Mouse (Mus musculus): ENCODE measurements around the gene Sncg. TPM values are rescaled to one million over a fixed set of nuclear protein-coding genes. Genes with fewer than 3 reads are reported as not detected.

Sncg gene
- polyA plus RNA-seq, 1 experiment from 2014 or later: 3.2 TPM

DNA sequence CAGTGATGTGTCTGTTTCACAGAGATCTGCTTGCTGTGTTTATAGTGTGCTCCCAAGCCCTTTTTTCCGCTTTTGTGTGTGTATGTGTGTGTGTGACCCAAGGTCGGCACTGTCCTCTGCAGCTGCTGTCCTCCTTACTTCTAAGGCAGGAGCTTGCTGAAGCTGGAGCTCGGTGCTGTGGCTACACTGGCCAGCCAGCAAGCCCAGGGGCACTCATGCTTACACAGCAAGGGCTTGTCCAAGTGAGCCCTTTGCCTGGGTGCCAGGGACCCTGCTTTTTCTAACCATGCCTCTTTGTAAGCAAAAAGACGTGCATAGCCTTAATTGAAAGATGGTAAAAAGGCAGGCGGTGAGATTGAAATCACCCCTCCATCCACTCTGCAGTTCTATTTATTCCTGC, 42.1 kb downstream of the Sncg start:
- Histone ChIP-seq H3K4me3 (no peak overlapping the region), H3K4me2 (no peak overlapping the region), H3K27me3 (replicated peaks) (no peaks in the 10 kb centered on the region), H3K27ac (replicated peaks) (no peak overlapping the region), H3K36me3 (peaks cover 94% of the 10 kb centered on the region), H3K4me1 (no peaks in the 10 kb centered on the region), H3K9me3 (no peaks in the 10 kb centered on the region), H3K9ac (no peak overlapping the region)
- no peak for ATAC-seq (ENCODE audit: extremely low read depth, insufficient number of reproducible peaks, low FRiP score, low TSS enrichment)
- whole genome bisulfite sequencing: 84% methylated on average over 5 of the region's 5 CpGs

DNA sequence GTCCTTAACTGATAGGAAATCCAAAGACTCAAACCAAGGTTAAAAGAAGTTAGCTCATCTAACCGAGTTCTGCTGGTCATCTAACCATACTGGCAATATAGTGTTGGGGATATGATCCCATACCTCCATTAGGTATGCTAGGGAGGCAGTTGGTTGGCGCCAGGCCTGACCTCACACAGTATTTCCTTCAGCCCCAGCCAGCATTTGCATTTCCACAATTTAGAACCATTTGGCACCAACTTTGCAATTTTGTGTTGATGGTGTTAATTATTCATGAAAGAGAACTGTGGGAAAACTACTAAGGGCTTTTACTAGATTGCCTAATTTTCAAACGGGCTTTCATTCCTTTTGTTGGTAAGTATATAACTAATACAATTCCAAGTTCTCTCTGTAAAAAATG, 42.7 kb downstream of the Sncg start:
- Histone ChIP-seq H3K27me3 (replicated peaks) (no peaks in the 10 kb centered on the region), H3K4me3 (no peak overlapping the region), H3K4me1 (no peaks in the 10 kb centered on the region), H3K27ac (replicated peaks) (no peak overlapping the region), H3K36me3 (peaks cover 91% of the 10 kb centered on the region), H3K9ac (no peak overlapping the region), H3K4me2 (no peak overlapping the region), H3K9me3 (no peaks in the 10 kb centered on the region)
- ATAC-seq (ENCODE audit: extremely low read depth, insufficient number of reproducible peaks, low FRiP score, low TSS enrichment): no peak
- WGBS: 85% methylated on average over 3 of the region's 3 CpGs

DNA sequence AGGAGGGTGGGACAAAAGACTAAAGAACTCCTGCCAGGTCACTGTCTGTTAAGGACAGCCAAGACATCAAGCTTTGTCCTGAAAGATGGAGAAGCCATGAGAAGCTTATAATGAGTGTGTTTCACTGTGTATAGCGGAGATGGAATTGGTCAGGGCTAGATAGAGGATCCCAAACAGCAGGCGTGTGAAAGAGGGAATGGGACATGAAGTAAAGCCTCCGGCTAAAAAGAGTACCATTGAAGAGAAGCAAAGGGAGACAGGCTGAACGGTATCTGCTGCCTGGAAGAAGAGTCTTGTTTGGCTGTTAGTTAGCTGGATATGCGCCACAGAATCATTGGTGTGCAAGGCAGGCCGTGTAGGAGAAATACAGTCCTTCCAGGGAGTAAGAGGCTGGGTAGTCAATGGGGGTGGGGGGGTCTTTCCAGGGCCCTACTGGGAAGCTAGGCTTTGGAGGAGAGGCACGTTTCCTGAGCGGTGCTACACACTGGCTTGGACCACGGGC, 43.9 kb downstream of the Sncg start:
- Histone ChIP-seq H3K4me3 (no peak overlapping the region), H3K4me1 (no peaks in the 10 kb centered on the region), H3K4me2 (no peak overlapping the region), H3K27me3 (replicated peaks) (no peaks in the 10 kb centered on the region), H3K36me3 (peaks cover 90% of the 10 kb centered on the region), H3K27ac (replicated peaks) (no peak overlapping the region), H3K9me3 (no peaks in the 10 kb centered on the region), H3K9ac (no peak overlapping the region)
- no peak for ATAC-seq (ENCODE audit: extremely low read depth, insufficient number of reproducible peaks, low FRiP score, low TSS enrichment)
- whole genome bisulfite sequencing: 89% methylated on average over 9 of the region's 9 CpGs

DNA sequence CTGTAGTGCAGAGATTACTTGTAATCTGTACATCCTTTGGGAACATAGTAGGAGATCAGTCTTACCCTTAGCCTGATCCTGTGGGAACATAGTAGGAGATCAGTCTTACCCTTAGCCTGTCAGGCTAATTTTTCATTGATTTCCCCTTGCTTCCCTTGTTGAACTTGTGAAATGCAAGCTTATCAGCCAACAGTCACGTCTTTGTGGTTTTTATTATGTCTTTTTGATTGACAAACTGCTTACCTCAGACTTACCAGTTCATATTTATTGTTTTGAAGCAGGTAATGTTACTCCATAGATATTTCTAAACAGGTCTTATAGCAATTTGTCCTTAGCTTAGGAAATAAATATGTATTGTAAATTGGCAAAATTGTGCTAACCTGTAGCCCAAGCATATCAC, 47.0 kb downstream of the Sncg start:
- Histone ChIP-seq H3K36me3 (peaks cover 87% of the 10 kb centered on the region), H3K27me3 (replicated peaks) (no peaks in the 10 kb centered on the region), H3K4me1 (no peaks in the 10 kb centered on the region), H3K4me3 (no peak overlapping the region), H3K4me2 (no peak overlapping the region), H3K9me3 (no peaks in the 10 kb centered on the region), H3K27ac (replicated peaks) (no peak overlapping the region), H3K9ac (no peak overlapping the region)
- 70% methylated on average over 1 of the region's 1 CpGs for WGBS
- ATAC-seq (ENCODE audit: extremely low read depth, insufficient number of reproducible peaks, low FRiP score, low TSS enrichment): no peak

DNA sequence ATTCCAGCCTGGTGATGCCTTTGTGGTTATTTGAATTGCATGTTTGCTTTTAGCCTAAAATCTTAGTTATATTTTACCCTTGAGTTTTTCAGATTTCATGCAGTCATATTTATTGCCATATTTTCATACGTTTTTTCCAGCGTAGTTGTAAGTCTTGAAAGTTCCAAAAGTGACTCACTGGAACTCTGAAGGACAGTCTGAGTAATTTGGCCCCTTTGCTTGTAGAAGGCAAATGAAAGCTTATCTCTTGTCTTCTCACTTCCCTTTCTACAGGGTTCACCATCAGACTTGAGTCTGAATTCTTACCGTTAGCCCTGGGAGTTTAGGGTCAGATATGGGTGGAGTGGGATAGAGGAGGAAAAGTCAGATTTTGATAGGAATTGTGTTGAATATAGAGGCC, 48.0 kb downstream of the Sncg start:
- no peak overlapping the region for H3K27ac ChIP-seq (replicated peaks)

DNA sequence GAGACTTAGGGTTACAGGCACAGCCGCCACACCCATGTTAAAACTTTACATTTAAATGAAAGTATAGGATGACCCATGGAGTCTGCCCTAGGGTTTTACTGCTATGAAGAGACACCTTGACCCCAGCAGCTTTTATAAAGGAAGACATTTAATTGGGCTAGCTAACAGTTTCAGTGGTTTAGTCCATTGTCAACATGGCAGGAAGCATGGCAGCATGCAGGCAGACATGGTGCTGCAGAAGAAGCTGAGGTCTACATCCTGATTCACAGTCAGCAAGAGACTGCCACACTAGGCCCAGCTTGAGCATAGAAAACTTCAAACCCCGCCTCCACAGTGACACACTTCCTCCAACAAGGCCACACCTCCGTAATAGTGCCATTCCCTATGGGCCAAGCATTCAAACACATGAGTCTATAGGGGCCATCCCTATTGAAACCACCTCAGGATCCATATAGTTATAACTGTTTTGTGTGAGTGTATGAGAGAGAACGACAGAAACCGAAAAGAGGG, 51.0 kb downstream of the Sncg start:
- H3K36me3 ChIP-seq: peaks cover 77% of the 10 kb centered on the region

More for the DNA sequence above, 48.0 kb downstream of the Sncg start:
- peaks cover 82% of the 10 kb centered on the region for H3K36me3 ChIP-seq
- H3K9me3 ChIP-seq: no peaks in the 10 kb centered on the region
- no peak overlapping the region for H3K4me2 ChIP-seq
- ATAC-seq (ENCODE audit: extremely low read depth, insufficient number of reproducible peaks, low FRiP score, low TSS enrichment): no peak
- H3K4me1 ChIP-seq: no peaks in the 10 kb centered on the region
- H3K9ac ChIP-seq: no peak overlapping the region
- no peaks in the 10 kb centered on the region for H3K27me3 ChIP-seq (replicated peaks)
- no peak overlapping the region for H3K4me3 ChIP-seq
- WGBS: 65% methylated on average over 3 of the region's 3 CpGs

More for the DNA sequence above, 51.0 kb downstream of the Sncg start:
- no peaks in the 10 kb centered on the region for H3K9me3 ChIP-seq
- H3K27me3 ChIP-seq (replicated peaks): no peaks in the 10 kb centered on the region
- no peak overlapping the region for H3K9ac ChIP-seq
- no peak overlapping the region for H3K4me3 ChIP-seq
- no peak overlapping the region for H3K4me2 ChIP-seq
- H3K27ac ChIP-seq (replicated peaks): no peak overlapping the region
- no peaks in the 10 kb centered on the region for H3K4me1 ChIP-seq
- ATAC-seq (ENCODE audit: extremely low read depth, insufficient number of reproducible peaks, low FRiP score, low TSS enrichment): no peak
- 95% methylated on average over 5 of the region's 5 CpGs for WGBS

Other genes with a start within 250 kb of the Sncg start
- gene Npy4r, start 222.3 kb downstream of the Sncg start, polyA plus RNA-seq (2015; fragmentation: Nextera tagmentation; extraction: Ambion mirVana): 0.07 and 0.08 TPM in 2 replicates
- gene Gprin2, start 173.1 kb downstream of the Sncg start, polyA plus RNA-seq (2015; fragmentation: Nextera tagmentation; extraction: Ambion mirVana): 0.08 and 0.28 TPM in 2 replicates
- 0.18 and 0.27 TPM in 2 replicates for gene Syt15, start 155.2 kb downstream of the Sncg start, polyA plus RNA-seq (2015; fragmentation: Nextera tagmentation; extraction: Ambion mirVana)
- gene Shld2, start 64.3 kb downstream of the Sncg start, polyA plus RNA-seq (2015; fragmentation: Nextera tagmentation; extraction: Ambion mirVana): 5.9 and 7.3 TPM in 2 replicates
- 56.0 and 56.9 TPM in 2 replicates for gene Glud1, start 64.1 kb downstream of the Sncg start, polyA plus RNA-seq (2015; fragmentation: Nextera tagmentation; extraction: Ambion mirVana)
- not detected in 2 replicates for gene Fam25c, start 19.4 kb downstream of the Sncg start, polyA plus RNA-seq (2015; fragmentation: Nextera tagmentation; extraction: Ambion mirVana)
- gene Mmrn2, start 676 bp upstream of the Sncg start, polyA plus RNA-seq (2015; fragmentation: Nextera tagmentation; extraction: Ambion mirVana): 29.2 and 30.8 TPM in 2 replicates
- gene Bmpr1a, start 128.6 kb upstream of the Sncg start, polyA plus RNA-seq (2015; fragmentation: Nextera tagmentation; extraction: Ambion mirVana): 37.1 and 37.4 TPM in 2 replicates
- not detected in 2 replicates for gene 9230112D13Rik, start 148.0 kb upstream of the Sncg start, polyA plus RNA-seq (2015; fragmentation: Nextera tagmentation; extraction: Ambion mirVana)
- 226 and 249 TPM in 2 replicates for gene Ldb3, start 213.9 kb upstream of the Sncg start, polyA plus RNA-seq (2015; fragmentation: Nextera tagmentation; extraction: Ambion mirVana)
- gene Opn4, start 225.4 kb upstream of the Sncg start, polyA plus RNA-seq (2015; fragmentation: Nextera tagmentation; extraction: Ambion mirVana): 4.8 and 5.8 TPM in 2 replicates

All from heart, embryonic 13.5 days (tissue).